Mouse (Mus musculus) hindbrain, postnatal 0 days (tissue): ENCODE results near the gene Ecsit. TPM values are rescaled to one million over a fixed set of nuclear protein-coding genes. Genes with fewer than 3 reads are reported as not detected.

Experiments
- ATAC-seq: fragments of 200-750 bp; cut with Nextera tagmentation; 2 replicates; pipeline ENCODE4 v1.8.0; 2017; ENCODE audit warnings: mild to moderate bottlenecking, moderate TSS enrichment, moderate library complexity
- DNase-seq: peaks from one replicate; pipeline ENCODE4 v3.0.0-alpha.2; 2015; ENCODE audit warnings: low spot score
- H3K27ac ChIP-seq: fragments of 300-500 bp; sonication (generic); 2 replicates; pipeline ENCODE4 v1.5.1; 2014; ENCODE audit warnings: mild to moderate bottlenecking
- H3K27me3 ChIP-seq: fragments of 300-500 bp; sonication (generic); 2 replicates; pipeline ENCODE4 v1.6.1; 2014; ENCODE audit warnings: low read length, mixed read lengths; ENCODE audit not compliant: insufficient read depth
- H3K36me3 ChIP-seq: fragments of 300-500 bp; sonication (generic); 2 replicates; pipeline ENCODE4 v1.6.1; 2014; ENCODE audit warnings: low read length, mixed read lengths; ENCODE audit not compliant: insufficient read depth
- H3K4me1 ChIP-seq: fragments of 300-500 bp; sonication (generic); 2 replicates; pipeline ENCODE4 v1.6.1; 2014; ENCODE audit warnings: antibody characterized with exemption, low read length, mixed read lengths; ENCODE audit not compliant: insufficient read depth
- H3K4me2 ChIP-seq: fragments of 300-500 bp; sonication (generic); 2 replicates; pipeline ENCODE4 v1.6.1; 2014; ENCODE audit warnings: low read depth, mild to moderate bottlenecking, low read length, moderate library complexity, mixed read lengths
- H3K4me3 ChIP-seq: fragments of 300-500 bp; sonication (generic); 2 replicates; pipeline ENCODE4 v1.5.1; 2014; ENCODE audit warnings: low read length
- H3K9ac ChIP-seq: fragments of 300-500 bp; sonication (generic); replicated peaks from 2 replicates; pipeline ENCODE4 v1.6.1; 2014; ENCODE audit warnings: mild to moderate bottlenecking, low read length, moderate library complexity, mixed read lengths
- H3K9me3 ChIP-seq: fragments of 300-500 bp; sonication (generic); 2 replicates; pipeline ENCODE4 v1.6.1; 2016; ENCODE audit warnings: low read length, mixed read lengths
- CTCF ChIP-seq: IDR thresholded peaks from 2 replicates; pipeline ENCODE4 v1.5.1; 2016; ENCODE audit warnings: antibody characterized with exemption, control low read depth, low read depth
- WGBS: fragments of 180-500 bp; shearing (Covaris S2); extraction: QIAGEN DNeasy Blood & Tissue Kit; methylation state at CpG from one replicate; pipeline ENCODE4 v1.1.7; 2014; 5-methylcytosine and 5-hydroxymethylcytosine counted together
- polyA plus RNA-seq: library from polyadenylated mRNA; unstranded; fragments of >200 nt; fragmentation: Nextera tagmentation; extraction: Ambion mirVana; gene quantifications from 2 replicates; pipeline ENCODE4 v1.2.1, GENCODE M21; 2015
- total RNA-seq: library from RNA; depleted of rRNA; stranded (reverse); fragments of >200 nt; gene quantifications from 2 replicates; pipeline ENCODE4 v1.2.3, GENCODE M21; 2014

The Ecsit gene
- total and polyA plus RNA-seq, 2 experiments from 2014 or later = 56.0 to 68.8 TPM

DNA sequence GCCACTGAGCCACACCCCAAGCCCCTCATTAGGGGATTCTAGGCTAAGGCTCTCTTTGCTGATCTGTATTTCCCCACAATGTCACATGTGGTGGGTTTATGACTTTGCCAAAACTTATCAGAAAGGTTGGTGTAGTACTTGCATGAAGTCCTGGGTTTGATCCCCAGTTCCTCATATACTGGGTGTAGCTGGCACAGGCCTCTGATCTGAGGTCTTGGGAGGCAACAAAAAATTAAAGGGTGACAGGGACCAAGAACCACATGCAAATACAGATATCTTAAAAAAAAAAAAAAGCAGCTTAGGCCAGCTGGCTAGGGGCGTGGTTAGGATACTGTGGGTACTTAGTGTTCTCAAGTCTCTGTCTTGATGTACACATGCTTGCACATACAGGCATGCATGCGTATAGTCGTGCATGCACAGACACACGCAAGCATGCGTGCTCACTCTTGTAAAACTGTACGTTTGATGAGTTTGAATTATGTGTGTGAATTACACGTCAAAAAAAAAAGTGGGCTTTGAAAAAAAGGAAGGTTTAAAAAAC lies 37.9 kb upstream of the Ecsit start:
- no peaks in the 10 kb centered on the region for H3K36me3 ChIP-seq
- no peak overlapping the region for H3K9ac ChIP-seq
- DNase-seq (no peak), ATAC-seq (no peak)
- 86% methylated on average over 7 of the region's 7 CpGs for WGBS
- H3K27me3 ChIP-seq = no peaks in the 10 kb centered on the region
- no peak for TF ChIP-seq CTCF
- H3K4me3 ChIP-seq = no peak overlapping the region
- no peaks in the 10 kb centered on the region for H3K9me3 ChIP-seq
- no peak overlapping the region for H3K27ac ChIP-seq
- H3K4me1 ChIP-seq = no peaks in the 10 kb centered on the region
- no peak overlapping the region for H3K4me2 ChIP-seq

DNA sequence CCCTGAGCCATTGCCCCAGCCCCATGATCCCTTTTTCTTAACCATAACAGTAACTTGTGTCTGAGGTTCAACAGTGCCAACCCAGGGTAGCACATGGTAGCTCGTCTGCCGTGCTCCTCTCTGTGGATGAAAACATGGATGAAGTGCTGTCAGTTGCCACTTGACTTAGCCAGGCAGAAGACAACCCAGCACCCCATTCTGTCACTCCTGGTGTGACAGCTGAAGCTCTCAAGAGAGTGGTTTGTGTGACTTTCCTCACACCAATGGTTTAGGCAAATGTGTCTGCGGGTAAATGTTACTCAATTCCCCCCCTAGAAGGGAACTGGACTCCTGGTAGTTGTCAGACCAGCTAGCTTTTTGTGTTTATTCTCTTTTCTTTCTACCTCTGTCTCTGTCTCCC lies 36.8 kb upstream of the Ecsit start:
- Histone ChIP-seq H3K4me1 (peaks cover 5% of the 10 kb centered on the region), H3K36me3 (no peaks in the 10 kb centered on the region), H3K27me3 (no peaks in the 10 kb centered on the region), H3K9me3 (no peaks in the 10 kb centered on the region), H3K9ac (no peak overlapping the region), H3K4me3 (no peak overlapping the region), H3K27ac (no peak overlapping the region), H3K4me2 (no peak overlapping the region)
- TF ChIP-seq CTCF = no peak
- 79% methylated on average over 3 of the region's 3 CpGs for WGBS
- DNase-seq (no peak), ATAC-seq (no peak)

DNA sequence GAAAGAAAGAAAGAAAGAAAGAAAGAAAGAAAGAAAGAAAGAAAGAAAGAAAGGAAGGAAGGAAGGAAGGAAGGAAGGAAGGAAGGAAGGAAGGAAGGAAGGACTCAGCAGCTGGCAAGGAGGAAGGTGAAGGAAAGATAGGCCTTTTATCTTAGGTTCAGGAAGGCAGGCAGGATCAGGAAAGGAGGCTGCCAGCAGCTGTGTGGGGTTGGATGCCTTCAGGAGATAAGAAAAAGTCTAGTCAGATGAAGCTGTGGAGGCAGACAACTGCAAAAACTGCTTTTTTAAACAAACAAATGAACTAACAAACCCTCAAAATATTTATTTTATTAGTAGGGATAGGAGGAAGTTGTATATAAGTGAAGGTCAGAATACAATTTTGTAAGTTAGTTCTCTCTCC lies 36.3 kb upstream of the Ecsit start:
- DNase-seq (no peak), ATAC-seq (no peak)
- Histone ChIP-seq H3K27ac (no peak overlapping the region), H3K4me1 (peaks cover 5% of the 10 kb centered on the region), H3K4me2 (no peak overlapping the region), H3K9ac (no peak overlapping the region), H3K36me3 (no peaks in the 10 kb centered on the region), H3K4me3 (no peak overlapping the region), H3K27me3 (no peaks in the 10 kb centered on the region), H3K9me3 (no peaks in the 10 kb centered on the region)
- no peak for TF ChIP-seq CTCF

DNA sequence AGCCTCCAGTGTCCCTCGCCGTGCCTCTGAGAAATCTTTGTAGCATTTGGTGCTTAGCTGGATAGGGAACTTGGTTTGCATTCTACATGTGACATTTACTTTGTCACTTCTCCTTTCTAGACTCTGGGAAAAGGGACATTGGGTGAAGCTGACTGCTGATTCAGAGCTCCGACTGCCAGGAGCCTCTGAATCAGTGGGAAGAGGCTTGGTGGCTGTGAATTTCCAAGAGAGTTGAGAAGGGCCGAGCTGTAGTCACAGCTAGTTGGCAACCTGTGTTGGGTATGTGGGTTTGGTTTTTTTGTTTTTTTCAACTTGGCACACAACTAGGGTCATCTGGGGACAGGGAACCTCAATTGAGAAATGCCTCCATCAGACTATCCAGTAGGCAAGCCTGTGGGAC lies 34.3 kb upstream of the Ecsit start:
- peaks cover 14% of the 10 kb centered on the region for H3K4me1 ChIP-seq
- H3K36me3 ChIP-seq = no peaks in the 10 kb centered on the region
- no peak for TF ChIP-seq CTCF
- no peak overlapping the region for H3K4me2 ChIP-seq
- ATAC-seq = no peak
- no peaks in the 10 kb centered on the region for H3K9me3 ChIP-seq
- DNase-seq = no peak
- H3K4me3 ChIP-seq = no peak overlapping the region
- H3K27me3 ChIP-seq = no peaks in the 10 kb centered on the region
- WGBS = 89% methylated on average over 4 of the region's 4 CpGs
- no peak overlapping the region for H3K27ac ChIP-seq
- no peak overlapping the region for H3K9ac ChIP-seq

DNA sequence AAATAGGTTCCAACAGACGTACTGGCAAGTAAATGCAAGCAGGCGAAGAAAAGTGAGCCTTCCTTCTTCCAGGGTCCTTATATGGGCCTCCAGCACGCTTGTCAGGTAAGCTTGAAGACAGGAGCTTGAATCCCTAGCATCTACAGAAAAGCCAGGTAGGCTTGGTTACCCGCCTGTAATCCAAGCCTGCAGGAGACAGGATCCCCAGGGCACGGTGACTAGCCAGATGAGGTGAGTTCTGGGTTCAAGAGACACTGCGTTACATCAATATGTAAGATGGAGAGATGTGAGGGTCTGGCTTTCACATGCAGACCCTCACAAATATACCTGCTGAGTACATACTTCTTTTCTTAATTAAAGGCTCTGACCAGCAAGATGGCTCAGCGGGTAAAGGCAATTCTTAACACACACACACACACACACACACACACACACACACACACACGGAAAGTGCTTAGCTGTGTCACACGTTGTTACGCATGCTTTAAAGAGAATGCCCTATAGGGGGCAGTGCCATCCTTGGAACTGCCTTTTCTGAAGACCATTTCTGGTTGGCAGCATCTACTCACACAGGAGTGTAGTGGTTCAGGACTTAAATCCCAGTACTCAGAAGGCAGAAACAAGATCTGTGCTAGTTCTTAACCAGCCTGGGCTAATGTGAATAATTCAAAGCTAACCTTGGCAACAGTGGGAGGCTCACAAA lies 32.7 kb upstream of the Ecsit start:
- H3K9me3 ChIP-seq = no peaks in the 10 kb centered on the region
- ATAC-seq (no peak), DNase-seq (peak; percentile 83)
- peak overlapping the region; percentile 50 for H3K9ac ChIP-seq
- H3K27ac ChIP-seq = no peak overlapping the region
- H3K4me1 ChIP-seq = peaks cover 14% of the 10 kb centered on the region
- WGBS = 48% methylated on average over 10 of the region's 10 CpGs
- H3K4me3 ChIP-seq = peak overlapping the region; percentile 89
- no peaks in the 10 kb centered on the region for H3K27me3 ChIP-seq
- H3K4me2 ChIP-seq = peak overlapping the region; percentile 89
- H3K36me3 ChIP-seq = peaks cover 12% of the 10 kb centered on the region
- TF ChIP-seq CTCF = peak; percentile 75

DNA sequence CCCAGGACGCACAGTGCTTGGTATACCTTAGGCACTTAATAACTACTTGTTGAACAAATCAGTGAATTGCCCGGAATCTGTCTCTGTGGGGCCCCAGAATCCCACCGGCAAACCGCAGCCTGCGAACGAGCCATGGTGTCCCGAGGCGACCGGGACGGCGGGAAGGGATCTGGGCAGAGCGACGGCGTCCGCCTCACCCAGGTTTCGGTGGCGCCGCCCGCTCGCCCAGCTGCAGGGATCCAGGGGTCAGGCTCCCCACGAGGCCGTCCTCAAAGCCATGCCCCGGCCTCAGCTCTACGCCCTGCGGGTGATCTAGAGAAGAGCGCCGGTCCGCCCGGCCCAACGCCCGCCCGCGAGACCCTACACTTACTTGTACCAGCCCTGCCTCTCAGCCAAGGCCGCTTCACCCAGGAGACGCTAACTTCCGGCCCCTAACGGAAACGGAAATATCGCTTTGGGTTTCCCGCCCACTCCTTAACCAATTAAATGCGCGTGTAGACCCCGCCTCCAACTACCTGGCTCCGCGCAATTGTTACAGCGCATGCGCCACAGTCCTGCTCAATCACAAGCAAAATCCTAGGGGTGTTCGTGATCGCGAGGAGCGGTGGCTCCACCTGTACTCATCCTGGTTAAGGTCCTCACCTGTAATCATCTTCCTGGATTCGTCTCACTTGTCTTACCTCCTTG lies 31.6 kb upstream of the Ecsit start, which contains the start of gene Elof1:
TSS of gene Elof1 (minus strand) at position 433 of the 687 bp plus-strand sequence.
- Histone ChIP-seq H3K4me2 (peak within 1 kb of the TSS; percentile 89), H3K27ac (peak within 1 kb of the TSS; percentile 79), H3K9ac (peak within 1 kb of the TSS; percentile 80), H3K9me3 (no peaks in the 10 kb centered on the region), H3K4me1 (peaks cover 14% of the 10 kb centered on the region), H3K4me3 (peak within 1 kb of the TSS; percentile 89), H3K36me3 (peaks cover 22% of the 10 kb centered on the region), H3K27me3 (no peaks in the 10 kb centered on the region)
- 0 out of 2 replicates have a peak, but pooled peaks have one; percentile 16 for TF ChIP-seq CTCF
- DNase-seq (peak; percentile 98), ATAC-seq (peak; percentile 97)
- under 1% methylated on average over 52 of the region's 52 CpGs for WGBS
